Mouse (Mus musculus) midbrain, embryonic 12.5 days (tissue): ENCODE data around the gene Smad6. TPM values are rescaled to one million over a fixed set of nuclear protein-coding genes. Genes with fewer than 3 reads are reported as not detected.

Experiments used
- ATAC-seq: fragments of 200-750 bp; cut with Nextera tagmentation; 2 replicates; pipeline ENCODE4 v1.8.0; 2017; ENCODE audit warnings: low read depth, moderate TSS enrichment, moderate library complexity; ENCODE audit not compliant: low FRiP score
- H3K27ac ChIP-seq: fragments of 300-500 bp; sonication (generic); replicated peaks from 2 replicates; pipeline ENCODE4 v1.5.1; 2016; ENCODE audit warnings: mild to moderate bottlenecking
- H3K27me3 ChIP-seq: fragments of 300-500 bp; sonication (generic); 2 replicates; pipeline ENCODE4 v1.6.1; 2016; ENCODE audit warnings: mild to moderate bottlenecking
- H3K36me3 ChIP-seq: fragments of 300-500 bp; sonication (generic); 2 replicates; pipeline ENCODE4 v1.6.1; 2016
- H3K4me1 ChIP-seq: fragments of 300-500 bp; sonication (generic); 2 replicates; pipeline ENCODE4 v1.6.1; 2016
- H3K4me2 ChIP-seq: fragments of 300-500 bp; sonication (generic); replicated peaks from 2 replicates; pipeline ENCODE4 v1.6.1; 2016; ENCODE audit warnings: mild to moderate bottlenecking, moderate library complexity
- H3K4me3 ChIP-seq: fragments of 300-500 bp; sonication (generic); 2 replicates; pipeline ENCODE4 v1.5.1; 2016; ENCODE audit warnings: mild to moderate bottlenecking
- H3K9ac ChIP-seq: fragments of 300-500 bp; sonication (generic); replicated peaks from 2 replicates; pipeline ENCODE4 v1.6.1; 2016; ENCODE audit warnings: mild to moderate bottlenecking, moderate library complexity
- H3K9me3 ChIP-seq: fragments of 300-500 bp; sonication (generic); 2 replicates; pipeline ENCODE4 v1.6.1; 2016; ENCODE audit warnings: mild to moderate bottlenecking
- WGBS: fragments of 180-500 bp; shearing (Covaris S2); methylation state at CpG from one replicate; pipeline ENCODE4 v1.1.7; 2016; 5-methylcytosine and 5-hydroxymethylcytosine counted together
- polyA plus RNA-seq: library from polyadenylated mRNA; unstranded; fragments of >200 nt; fragmentation: Nextera tagmentation; extraction: Ambion mirVana; gene quantifications from 2 replicates; pipeline ENCODE4 v1.2.1, GENCODE M21; 2016

Smad6 gene
- polyA plus RNA-seq, 1 experiment from 2014 or later = 7.8 TPM

GRCm38 (mm10) chr9:63980179-63981086, 41.4 kb downstream of the Smad6 start:
- 11% methylated on average over 18 of the region's 18 CpGs for WGBS
- ATAC-seq = no peak
- H3K9ac ChIP-seq = no peak overlapping the region
- no peaks in the 10 kb centered on the region for H3K27me3 ChIP-seq
- H3K9me3 ChIP-seq = no peaks in the 10 kb centered on the region
- no peak overlapping the region for H3K4me3 ChIP-seq
- no peak overlapping the region; the same call in 1 of the 2 replicates for H3K27ac ChIP-seq
- H3K4me2 ChIP-seq = 0 out of 2 replicates have a peak overlapping the region, but pooled peaks have one; percentile 2
- H3K36me3 ChIP-seq = no peaks in the 10 kb centered on the region
- peaks cover 41% of the 10 kb centered on the region for H3K4me1 ChIP-seq

- ATAC-seq = no peak
- no peak overlapping the region for H3K4me3 ChIP-seq
- no peaks in the 10 kb centered on the region for H3K9me3 ChIP-seq
- peaks cover 50% of the 10 kb centered on the region for H3K4me1 ChIP-seq
- H3K36me3 ChIP-seq = no peaks in the 10 kb centered on the region
- no peaks in the 10 kb centered on the region for H3K27me3 ChIP-seq
- no peak overlapping the region for H3K27ac ChIP-seq
- 68% methylated on average over 2 of the region's 2 CpGs for WGBS
- H3K4me2 ChIP-seq = no peak overlapping the region
- no peak overlapping the region for H3K9ac ChIP-seq
These were observed 42.6 kb downstream of the Smad6 start for GRCm38 (mm10) chr9:63979275-63979674.

- Histone ChIP-seq H3K4me3 (no peak overlapping the region), H3K9me3 (no peaks in the 10 kb centered on the region), H3K4me1 (peaks cover 52% of the 10 kb centered on the region), H3K27ac (no peak overlapping the region), H3K27me3 (no peaks in the 10 kb centered on the region), H3K36me3 (no peaks in the 10 kb centered on the region), H3K9ac (no peak overlapping the region), H3K4me2 (no peak overlapping the region)
- WGBS = 90% methylated on average over 7 of the region's 7 CpGs
- no peak for ATAC-seq
These were observed 43.2 kb downstream of the Smad6 start for GRCm38 (mm10) chr9:63978682-63979081.

GRCm38 (mm10) chr9:63975996-63976395, 45.9 kb downstream of the Smad6 start:
- Histone ChIP-seq H3K9ac (peak overlapping the region; percentile 29; the same call in 1 of the 2 replicates), H3K27me3 (no peaks in the 10 kb centered on the region), H3K27ac (no peak overlapping the region), H3K4me2 (peak overlapping the region; percentile 22), H3K4me3 (no peak overlapping the region), H3K9me3 (no peaks in the 10 kb centered on the region), H3K36me3 (no peaks in the 10 kb centered on the region), H3K4me1 (peaks cover 50% of the 10 kb centered on the region)
- WGBS = 22% methylated on average over 11 of the region's 11 CpGs
- ATAC-seq = peak; percentile 63; the same call in 1 of the 2 replicates

- no peak overlapping the region for H3K4me3 ChIP-seq
- WGBS = 59% methylated on average over 13 of the region's 13 CpGs
- peaks cover 40% of the 10 kb centered on the region for H3K4me1 ChIP-seq
- no peak overlapping the region for H3K4me2 ChIP-seq
- H3K9me3 ChIP-seq = no peaks in the 10 kb centered on the region
- peak overlapping the region; percentile 12; the same call in 1 of the 2 replicates for H3K9ac ChIP-seq
- H3K36me3 ChIP-seq = no peaks in the 10 kb centered on the region
- no peaks in the 10 kb centered on the region for H3K27me3 ChIP-seq
- no peak for ATAC-seq
- no peak overlapping the region; the same call in 1 of the 2 replicates for H3K27ac ChIP-seq
These were observed 47.4 kb downstream of the Smad6 start for GRCm38 (mm10) chr9:63974258-63975023.

GRCm38 (mm10) chr9:63973662-63974190, 48.1 kb downstream of the Smad6 start:
- 46% methylated on average over 14 of the region's 14 CpGs for WGBS
- Histone ChIP-seq H3K27ac (no peak overlapping the region), H3K36me3 (no peaks in the 10 kb centered on the region), H3K9ac (no peak overlapping the region), H3K27me3 (no peaks in the 10 kb centered on the region), H3K4me2 (no peak overlapping the region), H3K9me3 (no peaks in the 10 kb centered on the region), H3K4me1 (peaks cover 44% of the 10 kb centered on the region), H3K4me3 (no peak overlapping the region)
- no peak for ATAC-seq

- no peak overlapping the region for H3K4me3 ChIP-seq
- H3K27ac ChIP-seq = no peak overlapping the region
- no peaks in the 10 kb centered on the region for H3K9me3 ChIP-seq
- H3K27me3 ChIP-seq = no peaks in the 10 kb centered on the region
- H3K4me1 ChIP-seq = peaks cover 51% of the 10 kb centered on the region
- ATAC-seq = no peak
- H3K9ac ChIP-seq = no peak overlapping the region
- H3K4me2 ChIP-seq = no peak overlapping the region
- WGBS = 94% methylated on average over 11 of the region's 11 CpGs
- no peaks in the 10 kb centered on the region for H3K36me3 ChIP-seq
These were observed 49.1 kb downstream of the Smad6 start for GRCm38 (mm10) chr9:63972576-63973290.

- H3K4me3 ChIP-seq = no peak overlapping the region
- no peaks in the 10 kb centered on the region for H3K9me3 ChIP-seq
- H3K4me2 ChIP-seq = no peak overlapping the region
- ATAC-seq = no peak
- no peak overlapping the region for H3K27ac ChIP-seq
- H3K9ac ChIP-seq = no peak overlapping the region
- H3K27me3 ChIP-seq = no peaks in the 10 kb centered on the region
- H3K4me1 ChIP-seq = peaks cover 55% of the 10 kb centered on the region
- WGBS = 73% methylated on average over 4 of the region's 4 CpGs
- no peaks in the 10 kb centered on the region for H3K36me3 ChIP-seq
These were observed 50.3 kb downstream of the Smad6 start for GRCm38 (mm10) chr9:63971557-63971956.

GRCm38 (mm10) chr9:63970836-63971235, 51.0 kb downstream of the Smad6 start:
- Histone ChIP-seq H3K4me3 (no peak overlapping the region), H3K9me3 (no peaks in the 10 kb centered on the region), H3K9ac (no peak overlapping the region), H3K4me2 (no peak overlapping the region), H3K27ac (no peak overlapping the region), H3K36me3 (no peaks in the 10 kb centered on the region), H3K27me3 (no peaks in the 10 kb centered on the region), H3K4me1 (peaks cover 51% of the 10 kb centered on the region)
- ATAC-seq = no peak
- WGBS = 83% methylated on average over 6 of the region's 6 CpGs

GRCm38 (mm10) chr9:63970388-63970787, 51.5 kb downstream of the Smad6 start:
- H3K27me3 ChIP-seq = no peaks in the 10 kb centered on the region
- 84% methylated on average over 12 of the region's 12 CpGs for WGBS
- H3K4me1 ChIP-seq = peaks cover 51% of the 10 kb centered on the region
- no peak for ATAC-seq
- no peaks in the 10 kb centered on the region for H3K9me3 ChIP-seq
- no peak overlapping the region for H3K9ac ChIP-seq
- no peak overlapping the region for H3K27ac ChIP-seq
- H3K4me3 ChIP-seq = no peak overlapping the region
- H3K4me2 ChIP-seq = no peak overlapping the region
- no peaks in the 10 kb centered on the region for H3K36me3 ChIP-seq

- H3K4me3 ChIP-seq = no peak overlapping the region
- H3K4me1 ChIP-seq = peaks cover 46% of the 10 kb centered on the region
- WGBS = 88% methylated on average over 10 of the region's 10 CpGs
These were observed 52.4 kb downstream of the Smad6 start for GRCm38 (mm10) chr9:63969467-63969866.

More at GRCm38 (mm10) chr9:63969467-63969866, 52.4 kb downstream of the Smad6 start:
- no peak overlapping the region for H3K9ac ChIP-seq
- H3K27ac ChIP-seq = no peak overlapping the region
- H3K36me3 ChIP-seq = no peaks in the 10 kb centered on the region
- no peak for ATAC-seq
- no peaks in the 10 kb centered on the region for H3K9me3 ChIP-seq
- H3K27me3 ChIP-seq = no peaks in the 10 kb centered on the region
- H3K4me2 ChIP-seq = no peak overlapping the region
